16 mouse cellular contexts compared by ENCODE assay signal in genomic region chr19:17385426-17385825, GRCm38 (mm10). TPM values are rescaled to one million over a fixed set of nuclear protein-coding genes. Genes with fewer than 3 reads are reported as not detected.
A peak's percentile ranks its signal among the peaks of the same experiment; 100 is the strongest.
DNase-seq lines count a peak whose midpoint lies in the region.
"Had no signal": no experiment of that assay in that cellular context is flagged by ENCODE, and none has a peak within 500 bp of the region (broad histone marks: within the 10 kb centered on the region; RNA-seq: fewer than 3 reads in every experiment).

No protein-coding gene starts in this region.

- intact Hi-C loops in gastrocnemius, postnatal 36 days (cut with DNase I), result no loop called here

- peak; percentile 79 for DNase-seq in kidney, adult 9 months
- no peak for DNase-seq in kidney, postnatal 14 days
- DNase-seq in 3T3-L1 (ENCODE audit: low read depth, low spot score) (peak; percentile 42), NIH3T3 (ENCODE audit: low read depth) (peak; percentile 19)
- DNase-seq in CD4-positive, CD25-positive, alpha-beta regulatory T cell, adult 2 months (ENCODE audit: low read depth, low spot score), result peak; percentile 7
- DNase-seq in gastrocnemius, postnatal 4 days (ENCODE audit: low spot score in 2 of 2), result no peak
- no peak for DNase-seq in right cerebral cortex, postnatal 10 days (ENCODE audit: low spot score in 2 of 2)
- DNase-seq in gastrocnemius, postnatal 36 days, result no peak
- DNase-seq: adrenal gland, adult 8-10 months; adrenal gland, postnatal 36 days; cerebellum, adult 2 months; cerebellum, postnatal 10 days; forebrain, postnatal 0 days; gastrocnemius, postnatal 25 days; heart, adult 18-20 months; heart, postnatal 14 days had no signal

RNA-seq across cellular contexts. Expression of gene Rfk, which starts 8.4 kb away (rescaled TPM):
- 10 to 100 TPM; 31.9 to 33.7 TPM for total RNA-seq in gastrocnemius, postnatal 4 days (2021)
- 10 to 100 TPM; 60.5 to 64.7 TPM for total RNA-seq in gastrocnemius, postnatal 36 days (2021)

RNA-seq across cellular contexts. Expression of gene Gcnt1, which starts 12.8 kb away (rescaled TPM):
- total RNA-seq in gastrocnemius, postnatal 4 days (2021), result 1 to 10 TPM; 4.7 TPM
- total RNA-seq in gastrocnemius, postnatal 36 days (2021), result under 1 TPM; 0.39 to 0.48 TPM

Comparison
In these comparisons a context has a peak if more than half of its experiments do, and no peak if none do; other contexts are left out.
1. DNase-seq: peak in kidney, adult 9 months (single experiment), 3T3-L1 (single experiment), CD4-positive, CD25-positive, alpha-beta regulatory T cell, adult 2 months (single experiment) and NIH3T3 (single experiment); none in kidney, postnatal 14 days (single experiment), gastrocnemius, postnatal 4 days (0 of 2), right cerebral cortex, postnatal 10 days (0 of 2) and gastrocnemius, postnatal 36 days (0 of 2).